Mouse (Mus musculus) kidney, adult 11 months (tissue): ENCODE measurements at regions not wholly inside any gene's neighbourhood (a gene's known extent, or its start where the extent isn't known, plus 50 kb on each side); places are given as distances from the start of the nearest gene placed in this dataset.

Source experiments
- DNase-seq: peaks from one replicate; pipeline ENCODE4 v3.0.0; 2022

- DNase-seq, result no peak
Observed at GRCm38 (mm10) chr9:61862071-61862480, 52.3 kb downstream of the Rplp1 start.

GRCm38 (mm10) chr9:61860147-61860546, 54.2 kb downstream of the Rplp1 start:
- peak; percentile 33 for DNase-seq

- no peak for DNase-seq
Observed at GRCm38 (mm10) chr9:61859438-61859837, 54.9 kb downstream of the Rplp1 start.

DNA sequence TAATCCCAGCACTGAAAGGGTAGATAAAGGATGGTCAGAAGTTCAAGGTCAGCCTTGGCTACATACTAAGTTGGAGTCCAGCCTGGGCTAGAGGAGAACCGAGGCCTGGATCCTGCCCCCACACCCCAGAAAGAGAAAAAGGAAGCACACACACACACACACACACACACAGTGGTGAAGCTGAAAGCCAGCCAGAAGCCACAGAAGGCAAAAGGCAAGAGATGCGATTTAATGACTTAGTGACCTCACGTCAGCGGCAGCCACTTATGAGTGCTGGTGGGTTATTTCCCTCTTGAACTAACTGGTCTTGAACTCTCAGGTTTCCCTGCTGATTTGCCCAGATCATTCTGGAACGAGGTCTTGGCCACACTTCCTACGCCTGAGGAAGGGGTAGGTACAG, 56.5 kb downstream of the Rplp1 start:
- DNase-seq, result no peak

GRCm38 (mm10) chr9:61856686-61857085, 57.7 kb downstream of the Rplp1 start:
- no peak for DNase-seq

DNA sequence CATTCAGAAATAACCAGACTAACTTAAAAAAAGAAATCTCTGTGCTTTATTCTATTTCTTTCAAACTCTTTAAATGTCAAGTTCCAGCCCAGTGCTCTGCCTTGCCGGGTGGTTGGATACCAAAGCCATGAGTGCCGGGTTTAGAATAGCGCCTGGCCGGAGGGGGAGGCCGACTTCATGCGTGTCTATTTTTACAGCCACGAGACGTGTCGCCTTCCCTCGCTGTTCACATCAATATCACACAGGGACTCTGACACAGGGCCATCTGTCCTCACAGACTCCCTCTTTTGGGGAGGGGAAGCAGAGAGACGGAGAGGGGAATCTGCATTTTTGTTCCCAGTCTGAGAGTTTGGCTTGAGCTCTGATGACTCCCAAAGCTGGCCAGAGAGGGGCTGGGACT, 58.7 kb downstream of the Rplp1 start:
- no peak for DNase-seq

DNA sequence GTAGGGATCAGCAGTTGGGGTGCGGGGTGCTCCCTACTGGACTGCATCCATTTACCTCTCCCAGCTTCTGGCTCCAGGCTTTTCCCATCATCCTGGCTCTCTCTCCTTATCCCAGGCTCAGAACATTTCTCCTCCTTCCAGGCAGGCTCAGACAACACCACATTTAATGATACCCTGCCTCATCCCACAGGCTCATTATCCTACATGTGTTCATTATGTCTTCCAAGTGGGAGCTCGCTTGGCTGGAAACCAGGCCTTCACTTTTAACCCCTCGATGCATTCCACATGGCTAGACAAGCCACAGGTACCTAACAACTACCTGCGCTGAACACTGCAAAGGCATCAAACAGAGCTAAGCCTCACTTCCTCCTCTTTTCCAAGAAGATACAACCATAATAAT, 60.5 kb downstream of the Rplp1 start:
- no peak for DNase-seq

DNA sequence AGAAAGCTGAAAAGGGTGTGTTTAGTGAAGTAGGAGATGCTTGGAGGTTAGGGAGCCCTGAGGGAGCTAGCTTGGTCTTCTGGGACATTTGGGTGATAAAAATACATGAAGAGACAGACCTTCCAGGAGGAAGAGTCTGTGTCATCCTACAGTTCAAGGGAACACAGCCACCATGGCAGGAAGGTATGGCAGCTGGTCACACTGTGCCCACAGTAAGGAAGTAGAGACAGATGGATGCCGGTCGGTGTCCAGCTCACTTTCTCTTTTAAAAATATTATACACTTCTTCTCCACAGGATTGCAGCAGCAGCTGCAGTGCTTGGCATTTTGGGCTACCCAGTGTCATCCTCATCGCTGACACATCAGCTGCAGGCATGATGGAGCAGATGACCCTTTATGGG, 63.0 kb downstream of the Rplp1 start:
- DNase-seq, result no peak

DNA sequence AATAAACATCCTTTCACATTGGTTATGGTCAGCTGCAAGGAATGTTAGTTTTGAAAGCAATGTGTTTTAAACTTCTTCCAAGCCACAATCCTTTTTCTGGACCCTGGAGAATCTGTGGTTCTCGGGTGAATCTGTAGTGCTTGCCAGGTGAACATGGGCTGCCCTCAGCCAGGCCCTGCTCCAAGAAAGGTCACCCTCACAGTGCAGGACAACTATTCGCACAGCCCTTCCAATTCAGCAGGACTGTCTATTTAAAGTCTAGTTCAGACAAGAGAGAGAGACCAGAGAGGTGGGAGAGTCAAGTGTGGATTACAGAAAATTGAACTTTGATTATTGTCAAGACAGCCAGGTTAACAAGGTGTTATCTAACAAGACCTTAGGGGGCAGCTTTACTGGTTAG, 65.9 kb downstream of the Rplp1 start:
- no peak for DNase-seq

- no peak for DNase-seq
Observed at GRCm38 (mm10) chr9:61847496-61847895, 66.8 kb downstream of the Rplp1 start.

GRCm38 (mm10) chr9:61844645-61845044, 69.7 kb downstream of the Rplp1 start:
- DNase-seq, result no peak

- DNase-seq, result no peak
Observed at GRCm38 (mm10) chr9:61844141-61844540, 70.2 kb downstream of the Rplp1 start.

DNA sequence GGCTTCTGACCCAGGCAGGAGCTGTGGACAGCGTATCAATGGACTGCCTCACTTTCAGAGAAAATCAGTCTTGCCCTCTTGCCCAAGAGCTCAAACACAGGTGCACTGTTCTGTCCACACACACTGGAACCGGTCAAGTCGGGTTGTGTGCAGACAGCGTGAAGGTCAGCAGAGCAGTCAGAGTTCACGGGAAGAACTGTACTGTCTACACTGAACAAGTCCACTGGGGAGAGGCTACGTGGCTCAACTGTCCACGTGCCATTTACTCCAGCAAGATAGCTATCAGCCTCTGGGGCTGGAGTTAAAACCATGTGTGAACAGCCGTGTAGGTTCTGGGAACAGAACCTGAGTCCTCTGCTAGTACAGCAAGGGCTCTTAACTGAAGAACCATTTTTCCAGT, 70.8 kb downstream of the Rplp1 start:
- peak; percentile 74 for DNase-seq

DNA sequence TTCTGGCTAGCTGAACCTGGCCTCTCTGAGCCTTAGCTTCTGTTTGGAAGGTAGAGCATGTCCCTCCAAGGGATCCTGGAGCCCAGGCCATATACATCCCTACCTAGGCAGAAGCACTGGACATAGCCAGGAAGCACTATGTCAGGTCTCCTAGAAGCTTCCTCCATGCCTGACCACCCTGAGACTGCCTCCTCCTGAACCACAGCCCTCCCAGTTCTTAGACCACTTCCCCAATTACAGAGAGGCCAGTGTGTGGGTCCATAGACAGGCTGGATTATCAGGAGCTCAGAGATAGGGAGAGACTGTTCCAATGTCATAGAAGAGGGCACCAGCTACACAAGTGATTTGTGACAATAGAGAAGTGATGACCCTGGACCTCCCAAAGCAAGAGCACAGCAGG, 72.0 kb downstream of the Rplp1 start:
- DNase-seq, result no peak

GRCm38 (mm10) chr9:61841222-61841621, 73.1 kb downstream of the Rplp1 start:
- DNase-seq, result no peak

GRCm38 (mm10) chr9:61840353-61840752, 74.0 kb downstream of the Rplp1 start:
- no peak for DNase-seq

GRCm38 (mm10) chr9:61833226-61833625, 81.1 kb downstream of the Rplp1 start:
- DNase-seq, result no peak

DNA sequence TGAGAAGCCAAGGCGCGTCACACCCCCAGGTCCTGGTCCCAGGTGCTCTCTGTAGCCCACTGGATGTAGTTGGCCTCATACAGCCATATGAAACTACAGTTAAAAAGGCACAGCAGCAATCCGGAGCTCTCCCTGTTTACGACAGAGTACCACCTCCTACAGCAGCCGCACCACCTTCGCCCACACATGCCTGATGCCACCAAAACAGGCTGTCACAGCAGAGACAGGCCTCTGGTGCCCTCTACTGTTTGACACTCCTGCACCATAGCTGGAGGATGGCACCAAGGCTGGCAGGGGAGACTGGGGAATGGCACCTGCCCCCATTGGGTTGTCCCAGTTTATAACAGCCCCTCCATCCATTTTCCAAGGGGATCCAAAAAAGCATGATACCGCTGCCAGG, 84.1 kb downstream of the Rplp1 start:
- peak; percentile 21 for DNase-seq

DNA sequence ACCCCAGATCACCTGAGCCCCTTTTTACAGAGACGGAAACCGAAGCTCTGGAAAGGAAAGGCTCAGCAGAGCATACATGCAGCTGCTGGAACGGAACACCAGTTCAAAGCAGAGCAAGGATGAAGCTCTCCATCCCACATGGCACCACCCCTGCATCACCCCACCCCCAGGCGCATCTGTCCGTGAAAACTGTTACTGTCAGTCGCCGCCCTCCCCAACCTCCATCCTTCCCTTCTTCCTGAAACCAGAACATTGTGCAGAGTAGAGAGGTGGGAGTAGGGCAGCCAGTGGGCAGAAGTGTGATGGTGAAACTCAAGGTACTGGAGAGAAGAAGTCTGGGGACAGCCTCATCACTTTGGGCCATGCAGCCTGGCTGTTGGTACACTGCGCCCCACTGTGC, 84.6 kb downstream of the Rplp1 start:
- no peak for DNase-seq

GRCm38 (mm10) chr9:61829301-61829700, 85.0 kb downstream of the Rplp1 start:
- no peak for DNase-seq

DNA sequence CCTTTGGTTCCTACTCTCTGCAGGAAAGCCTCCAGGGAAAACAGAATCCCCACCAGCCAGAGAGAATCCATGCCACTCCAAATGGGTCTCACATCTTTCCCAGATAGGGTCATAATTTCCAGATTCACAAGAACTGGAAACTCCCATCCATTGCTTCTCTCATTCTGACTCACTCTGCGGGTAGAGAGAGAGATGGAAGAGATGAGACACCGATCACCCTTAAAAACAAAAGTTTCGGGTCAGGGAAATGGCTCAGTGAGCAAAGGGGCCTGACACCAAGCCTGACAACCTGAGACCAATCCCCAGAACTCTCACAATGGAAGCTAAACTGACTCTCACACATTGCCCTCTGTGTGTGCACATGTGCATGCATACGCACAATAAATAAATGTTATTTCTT, 86.6 kb downstream of the Rplp1 start:
- no peak for DNase-seq

- no peak for DNase-seq
Observed at GRCm38 (mm10) chr9:61827014-61827413, 87.3 kb downstream of the Rplp1 start.

- no peak for DNase-seq
Observed at GRCm38 (mm10) chr9:61826415-61826814, 87.9 kb downstream of the Rplp1 start.

- DNase-seq, result no peak
Observed at GRCm38 (mm10) chr9:61825804-61826203, 88.5 kb downstream of the Rplp1 start.

- no peak for DNase-seq
Observed at GRCm38 (mm10) chr9:61819836-61820235, 94.5 kb downstream of the Rplp1 start.

- DNase-seq, result no peak
Observed at GRCm38 (mm10) chr9:61816589-61817179, 97.7 kb downstream of the Rplp1 start.
